Comparison of ENCODE assay signal across 14 mouse cellular contexts in genomic region chr4:46749015-46749414, GRCm38 (mm10).
"Had no signal": no experiment of that assay in that cellular context is flagged by ENCODE, and none has a peak within 500 bp of the region (broad histone marks: within the 10 kb centered on the region; RNA-seq: fewer than 3 reads in every experiment).

No protein-coding gene starts in this region.

- H3K4me1 ChIP-seq: liver, embryonic 13.5 days; lung, embryonic 15.5 days had no signal

- H3K27ac ChIP-seq: kidney, postnatal 0 days; liver, embryonic 13.5 days; lung, embryonic 15.5 days; midbrain, embryonic 13.5 days had no signal

- DNase-seq: kidney, adult 2 months; kidney, postnatal 25 days; layer of hippocampus, adult 9-11 months; layer of hippocampus, postnatal 36 days; liver, embryonic 13.5 days; lung, postnatal 10 days; lung, postnatal 36 days; thymus, adult 18-20 months; thymus, postnatal 36 days had no signal

- H3K4me3 ChIP-seq: layer of hippocampus, adult 2 months; left cerebral cortex, adult 2 months; liver, embryonic 13.5 days; lung, embryonic 15.5 days; midbrain, embryonic 13.5 days had no signal

- H3K4me2 ChIP-seq: liver, embryonic 13.5 days; lung, embryonic 15.5 days; midbrain, embryonic 13.5 days had no signal

- H3K9me3 ChIP-seq: liver, embryonic 13.5 days; lung, embryonic 15.5 days; midbrain, embryonic 13.5 days had no signal

- H3K36me3 ChIP-seq: liver, embryonic 13.5 days; lung, embryonic 15.5 days; midbrain, embryonic 13.5 days had no signal

- ATAC-seq: midbrain, embryonic 13.5 days had no signal

- H3K9ac ChIP-seq: liver, embryonic 13.5 days; lung, embryonic 15.5 days; midbrain, embryonic 13.5 days had no signal

- H3K27me3 ChIP-seq: liver, embryonic 13.5 days; lung, embryonic 15.5 days; midbrain, embryonic 13.5 days had no signal
